Mouse (Mus musculus): Measurements from ENCODE around the gene Hoxa10.

DNA sequence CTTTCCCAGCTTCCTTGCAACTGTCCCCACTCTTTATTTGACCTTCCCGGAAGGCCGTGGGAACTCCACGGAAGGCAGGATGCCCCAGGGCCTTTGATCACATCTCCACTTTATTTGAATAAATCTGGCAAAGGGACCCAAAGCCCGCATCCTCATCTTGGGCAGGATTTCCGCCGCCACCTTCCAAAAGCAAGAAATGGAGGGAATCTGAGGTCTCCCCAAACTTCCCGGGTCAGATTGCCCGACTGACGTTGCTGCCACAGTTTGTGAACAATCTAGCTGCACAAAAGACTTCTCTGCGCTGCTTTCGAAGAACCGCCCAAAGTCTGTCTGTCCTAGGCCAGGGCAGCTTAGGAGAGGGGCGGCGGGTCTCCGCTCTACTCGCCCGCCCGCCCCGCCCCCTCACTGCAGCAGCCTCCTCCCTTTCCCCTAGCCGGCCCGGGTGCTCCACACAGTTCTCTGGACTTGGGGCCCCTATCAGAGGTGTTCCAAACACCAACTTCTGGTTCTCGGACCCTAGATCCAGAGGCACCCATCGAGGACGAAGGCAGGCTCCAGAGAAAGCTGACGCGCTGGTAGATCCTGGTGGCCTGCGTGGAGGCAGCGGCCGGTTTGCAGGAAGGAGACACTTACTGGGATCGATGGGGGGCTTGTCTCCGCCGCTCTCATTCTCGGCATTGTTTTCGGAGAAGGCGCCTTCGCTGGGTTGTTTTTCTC lies 15.6 kb downstream of the Hoxa10 start:
- TF ChIP-seq CTCF (IDR thresholded peaks at IDR 0.05; ENCODE audit: insufficient read depth, low read depth, low read length) (no peak), POLR2A (IDR thresholded peaks at IDR 0.05; ENCODE audit: insufficient read depth, low read depth, low read length) (no peak)

Measured in olfactory bulb, adult 2 months (tissue).